Mouse (Mus musculus) limb, embryonic 11.5 days (tissue): Measurements from ENCODE around the gene 1700001C02Rik. TPM values are rescaled to one million over a fixed set of nuclear protein-coding genes. Genes with fewer than 3 reads are reported as not detected.

Experiments
- ATAC-seq: fragments of 200-750 bp; cut with Nextera tagmentation; 2 replicates; pipeline ENCODE4 v1.8.0; 2017; ENCODE audit warnings: low read depth; ENCODE audit not compliant: insufficient number of reproducible peaks, low FRiP score, low TSS enrichment
- DNase-seq: peaks from one replicate; pipeline ENCODE4 v3.0.0-alpha.2; 2015; ENCODE audit warnings: low spot score
- H3K27ac ChIP-seq: fragments of 300-500 bp; sonication (generic); replicated peaks from 2 replicates; pipeline ENCODE4 v1.5.1; 2014; ENCODE audit warnings: low read depth, mild to moderate bottlenecking, low read length
- H3K27me3 ChIP-seq: fragments of 300-500 bp; sonication (generic); 2 replicates; pipeline ENCODE4 v1.6.1; 2014; ENCODE audit warnings: mild to moderate bottlenecking, low read length, mixed read lengths; ENCODE audit not compliant: control insufficient read depth, insufficient read depth
- H3K36me3 ChIP-seq: fragments of 300-500 bp; sonication (generic); 2 replicates; pipeline ENCODE4 v1.6.1; 2014; ENCODE audit warnings: mild to moderate bottlenecking, low read length, moderate library complexity, mixed read lengths; ENCODE audit not compliant: control insufficient read depth, insufficient read depth
- H3K4me1 ChIP-seq: fragments of 300-500 bp; sonication (generic); 2 replicates; pipeline ENCODE4 v1.6.1; 2014; ENCODE audit warnings: low read length, mixed read lengths; ENCODE audit not compliant: control insufficient read depth, insufficient read depth
- H3K4me2 ChIP-seq: fragments of 300-500 bp; sonication (generic); 2 replicates; pipeline ENCODE4 v1.6.1; 2014; ENCODE audit warnings: low read depth, mild to moderate bottlenecking, moderate library complexity; ENCODE audit not compliant: severe bottlenecking
- H3K4me3 ChIP-seq: fragments of 300-500 bp; sonication (generic); 2 replicates; pipeline ENCODE4 v1.5.1; 2014; ENCODE audit warnings: low read depth, low read length
- H3K9ac ChIP-seq: fragments of 300-500 bp; sonication (generic); 2 replicates; pipeline ENCODE4 v1.6.1; 2014; ENCODE audit warnings: mild to moderate bottlenecking, low read length
- H3K9me3 ChIP-seq: fragments of 300-500 bp; sonication (generic); 2 replicates; pipeline ENCODE4 v1.6.1; 2016; ENCODE audit warnings: low read length; ENCODE audit not compliant: control insufficient read depth
- WGBS: fragments of 180-500 bp; shearing (Covaris S2); extraction: QIAGEN DNeasy Blood & Tissue Kit; methylation state at CpG from one replicate; pipeline ENCODE4 v1.1.7; 2014; 5-methylcytosine and 5-hydroxymethylcytosine counted together
- polyA plus RNA-seq: library from polyadenylated mRNA; unstranded; fragments of >200 nt; fragmentation: Nextera tagmentation; extraction: Ambion mirVana; gene quantifications from 2 replicates; pipeline ENCODE4 v1.2.1, GENCODE M21; 2014

1700001C02Rik gene
- polyA plus RNA-seq, 1 experiment from 2014 or later = not detected

GRCm38 (mm10) chr5:30444327-30444895 lies 21.4 kb upstream of the 1700001C02Rik start:
- H3K4me1 ChIP-seq = peaks cover 5% of the 10 kb centered on the region; the same call in 1 of the 2 replicates
- no peak overlapping the region for H3K4me3 ChIP-seq
- no peak overlapping the region for H3K4me2 ChIP-seq
- H3K27me3 ChIP-seq = no peaks in the 10 kb centered on the region
- ATAC-seq = no peak
- 83% methylated on average over 13 of the region's 13 CpGs for WGBS
- DNase-seq = no peak
- H3K9ac ChIP-seq = no peak overlapping the region
- H3K9me3 ChIP-seq = no peaks in the 10 kb centered on the region
- no peaks in the 10 kb centered on the region for H3K36me3 ChIP-seq
- no peak overlapping the region for H3K27ac ChIP-seq

- Histone ChIP-seq H3K9ac (no peak overlapping the region), H3K4me1 (peaks cover 5% of the 10 kb centered on the region; the same call in 1 of the 2 replicates), H3K36me3 (no peaks in the 10 kb centered on the region), H3K27me3 (no peaks in the 10 kb centered on the region), H3K27ac (no peak overlapping the region), H3K9me3 (no peaks in the 10 kb centered on the region), H3K4me3 (no peak overlapping the region), H3K4me2 (no peak overlapping the region)
- 62% methylated on average over 6 of the region's 6 CpGs for WGBS
- no peak for ATAC-seq
- peak; percentile 31 for DNase-seq
Measured at GRCm38 (mm10) chr5:30456056-30456455, 9.8 kb upstream of the 1700001C02Rik start.

GRCm38 (mm10) chr5:30460155-30460554 lies 5.7 kb upstream of the 1700001C02Rik start:
- peaks cover under 1% of the 10 kb centered on the region; the same call in 1 of the 2 replicates for H3K27me3 ChIP-seq
- H3K9me3 ChIP-seq = no peaks in the 10 kb centered on the region
- DNase-seq (peak; percentile 58), ATAC-seq (no peak)
- no peak overlapping the region for H3K4me3 ChIP-seq
- H3K36me3 ChIP-seq = no peaks in the 10 kb centered on the region
- no peak overlapping the region for H3K27ac ChIP-seq
- peaks cover 7% of the 10 kb centered on the region; the same call in 1 of the 2 replicates for H3K4me1 ChIP-seq
- H3K9ac ChIP-seq = no peak overlapping the region
- 46% methylated on average over 4 of the region's 4 CpGs for WGBS
- no peak overlapping the region for H3K4me2 ChIP-seq

- H3K27ac ChIP-seq = no peak within 1 kb of the TSS
- WGBS = 35% methylated on average over 12 of the region's 12 CpGs
- no peaks in the 10 kb centered on the region for H3K9me3 ChIP-seq
- no peak within 1 kb of the TSS for H3K4me3 ChIP-seq
- peak; percentile 38 for DNase-seq
- H3K36me3 ChIP-seq = no peaks in the 10 kb centered on the region
- H3K4me1 ChIP-seq = peaks cover 7% of the 10 kb centered on the region; the same call in 1 of the 2 replicates
- H3K27me3 ChIP-seq = peaks cover 15% of the 10 kb centered on the region
- no peak within 1 kb of the TSS for H3K4me2 ChIP-seq
- no peak for ATAC-seq
- no peak within 1 kb of the TSS for H3K9ac ChIP-seq
Measured at GRCm38 (mm10) chr5:30461821-30462220, 4.0 kb upstream of the 1700001C02Rik start, which contains the start of gene Otof. TSS of gene Otof (minus strand) at chr5:30461932.

GRCm38 (mm10) chr5:30466315-30466714 lies 468 bp downstream of the 1700001C02Rik start:
- Histone ChIP-seq H3K4me3 (peak overlapping the region; percentile 14; the same call in 1 of the 2 replicates), H3K4me1 (0 out of 2 replicates have a peak, but pooled peaks cover 2% of the 10 kb centered on the region), H3K27me3 (peaks cover 17% of the 10 kb centered on the region), H3K9me3 (no peaks in the 10 kb centered on the region), H3K36me3 (no peaks in the 10 kb centered on the region), H3K4me2 (peak overlapping the region; percentile 41), H3K9ac (no peak overlapping the region), H3K27ac (no peak overlapping the region)
- no peak for ATAC-seq
- WGBS = 42% methylated on average over 9 of the region's 9 CpGs
- DNase-seq = no peak

GRCm38 (mm10) chr5:30470454-30470853 lies 4.6 kb downstream of the 1700001C02Rik start:
- peaks cover 14% of the 10 kb centered on the region for H3K27me3 ChIP-seq
- WGBS = 52% methylated on average over 6 of the region's 6 CpGs

GRCm38 (mm10) chr5:30472148-30472547 lies 6.3 kb downstream of the 1700001C02Rik start:
- no peaks in the 10 kb centered on the region for H3K27me3 ChIP-seq
- no peak overlapping the region for H3K9ac ChIP-seq
- no peaks in the 10 kb centered on the region for H3K36me3 ChIP-seq
- H3K4me3 ChIP-seq = no peak overlapping the region
- ATAC-seq (no peak), DNase-seq (no peak)
- no peak overlapping the region for H3K4me2 ChIP-seq
- H3K27ac ChIP-seq = no peak overlapping the region
- no peaks in the 10 kb centered on the region for H3K4me1 ChIP-seq
- WGBS = 72% methylated on average over 5 of the region's 5 CpGs
- no peaks in the 10 kb centered on the region for H3K9me3 ChIP-seq

More at GRCm38 (mm10) chr5:30470454-30470853, 4.6 kb downstream of the 1700001C02Rik start:
- Histone ChIP-seq H3K4me3 (no peak overlapping the region), H3K4me1 (no peaks in the 10 kb centered on the region), H3K27ac (no peak overlapping the region), H3K4me2 (no peak overlapping the region), H3K9me3 (no peaks in the 10 kb centered on the region), H3K9ac (no peak overlapping the region), H3K36me3 (no peaks in the 10 kb centered on the region)
- DNase-seq = peak; percentile 36
- no peak for ATAC-seq

GRCm38 (mm10) chr5:30476534-30476933 lies 10.7 kb downstream of the 1700001C02Rik start:
- 41% methylated on average over 10 of the region's 10 CpGs for WGBS
- ATAC-seq = no peak
- H3K4me2 ChIP-seq = no peak overlapping the region
- DNase-seq = peak; percentile 55
- H3K9me3 ChIP-seq = no peaks in the 10 kb centered on the region
- H3K27me3 ChIP-seq = no peaks in the 10 kb centered on the region
- no peaks in the 10 kb centered on the region for H3K4me1 ChIP-seq
- H3K36me3 ChIP-seq = no peaks in the 10 kb centered on the region
- H3K4me3 ChIP-seq = no peak overlapping the region
- no peak overlapping the region for H3K27ac ChIP-seq
- no peak overlapping the region for H3K9ac ChIP-seq
